Mouse (Mus musculus): Measurements from ENCODE around the gene Pgpep1l. TPM values are rescaled to one million over a fixed set of nuclear protein-coding genes. Genes with fewer than 3 reads are reported as not detected.

Pgpep1l gene
- polyA plus RNA-seq, 1 experiment, result not detected

- Histone ChIP-seq H3K36me3 (ENCODE audit: control insufficient read depth, insufficient read depth) (no peaks in the 10 kb centered on the region), H3K79me2 (ENCODE audit: control insufficient read depth, insufficient read depth) (no peaks in the 10 kb centered on the region), H3K27me3 (ENCODE audit: control insufficient read depth, insufficient read depth, insufficient read length) (no peaks in the 10 kb centered on the region), H3K4me3 (ENCODE audit: insufficient read depth, poor library complexity, severe bottlenecking) (no peak overlapping the region), H3K79me3 (ENCODE audit: low read depth) (no peaks in the 10 kb centered on the region), H3ac (ENCODE audit: control insufficient read depth, insufficient read length, low read depth) (no peak overlapping the region)
- TF ChIP-seq MYOD1 (IDR thresholded peaks at IDR 0.05; ENCODE audit: control insufficient read depth, insufficient read length, low read depth) (no peak), USF1 (IDR thresholded peaks at IDR 0.05; ENCODE audit: low read depth) (no peak)
Measured at GRCm38 (mm10) chr7:68265391-68265790, 1.4 kb upstream of the Pgpep1l start.

- Histone ChIP-seq H3ac (ENCODE audit: control insufficient read depth, insufficient read length, low read depth) (no peak overlapping the region), H3K36me3 (ENCODE audit: control insufficient read depth, insufficient read depth) (no peaks in the 10 kb centered on the region), H3K79me3 (ENCODE audit: low read depth) (no peaks in the 10 kb centered on the region), H3K79me2 (ENCODE audit: control insufficient read depth, insufficient read depth) (no peaks in the 10 kb centered on the region), H3K27me3 (ENCODE audit: control insufficient read depth, insufficient read depth, insufficient read length) (no peaks in the 10 kb centered on the region), H3K4me3 (ENCODE audit: insufficient read depth, poor library complexity, severe bottlenecking) (no peak overlapping the region)
- TF ChIP-seq CEBPB (IDR thresholded peaks at IDR 0.05; ENCODE audit: low read depth) (no peak), MAX (IDR thresholded peaks at IDR 0.05) (no peak), MYOD1 (IDR thresholded peaks at IDR 0.05; ENCODE audit: control insufficient read depth, insufficient read length, low read depth) (no peak), CTCF (IDR thresholded peaks at IDR 0.05; ENCODE audit: control insufficient read depth, insufficient read depth, insufficient read length) (no peak), USF1 (IDR thresholded peaks at IDR 0.05; ENCODE audit: low read depth) (no peak), FOSL1 (IDR thresholded peaks at IDR 0.05; ENCODE audit: insufficient read depth, low read length, poor library complexity, severe bottlenecking) (no peak)
Measured at GRCm38 (mm10) chr7:68264531-68264930, 498 bp upstream of the Pgpep1l start.

GRCm38 (mm10) chr7:68263346-68264027 is 546 bp downstream of the Pgpep1l start:
- Histone ChIP-seq H3K27me3 (ENCODE audit: control insufficient read depth, insufficient read depth, insufficient read length) (no peaks in the 10 kb centered on the region), H3K36me3 (ENCODE audit: control insufficient read depth, insufficient read depth) (no peaks in the 10 kb centered on the region), H3K79me2 (ENCODE audit: control insufficient read depth, insufficient read depth) (no peaks in the 10 kb centered on the region), H3K4me3 (ENCODE audit: insufficient read depth, poor library complexity, severe bottlenecking) (no peak overlapping the region), H3ac (ENCODE audit: control insufficient read depth, insufficient read length, low read depth) (no peak overlapping the region), H3K79me3 (ENCODE audit: low read depth) (no peaks in the 10 kb centered on the region)
- TF ChIP-seq MYOD1 (IDR thresholded peaks at IDR 0.05; ENCODE audit: control insufficient read depth, insufficient read length, low read depth) (peak; percentile 19), MAX (IDR thresholded peaks at IDR 0.05) (no peak), MYOG (IDR thresholded peaks at IDR 0.05; ENCODE audit: control insufficient read depth, extremely low read depth, insufficient read length) (no peak), USF1 (IDR thresholded peaks at IDR 0.05; ENCODE audit: low read depth) (no peak), CEBPB (IDR thresholded peaks at IDR 0.05; ENCODE audit: low read depth) (no peak)

- H3K36me3 ChIP-seq (ENCODE audit: control insufficient read depth, insufficient read depth), result no peaks in the 10 kb centered on the region
- H3K79me2 ChIP-seq (ENCODE audit: control insufficient read depth, insufficient read depth), result no peaks in the 10 kb centered on the region
- no peaks in the 10 kb centered on the region for H3K27me3 ChIP-seq (ENCODE audit: control insufficient read depth, insufficient read depth, insufficient read length)
- no peaks in the 10 kb centered on the region for H3K79me3 ChIP-seq (ENCODE audit: low read depth)
- H3K4me3 ChIP-seq (ENCODE audit: insufficient read depth, poor library complexity, severe bottlenecking), result no peak overlapping the region
- no peak for TF ChIP-seq FOSL1 (IDR thresholded peaks at IDR 0.05; ENCODE audit: insufficient read depth, low read length, poor library complexity, severe bottlenecking)
- no peak for TF ChIP-seq MYOD1 (IDR thresholded peaks at IDR 0.05; ENCODE audit: control insufficient read depth, insufficient read length, low read depth)
- TF ChIP-seq CTCF (IDR thresholded peaks at IDR 0.05; ENCODE audit: control insufficient read depth, insufficient read depth, insufficient read length), result no peak
- TF ChIP-seq CEBPB (IDR thresholded peaks at IDR 0.05; ENCODE audit: low read depth), result no peak
- no peak for TF ChIP-seq MYOG (IDR thresholded peaks at IDR 0.05; ENCODE audit: control insufficient read depth, extremely low read depth, insufficient read length)
- TF ChIP-seq MAX (IDR thresholded peaks at IDR 0.05), result no peak
- no peak for TF ChIP-seq USF1 (IDR thresholded peaks at IDR 0.05; ENCODE audit: low read depth)
- no peak overlapping the region for H3ac ChIP-seq (ENCODE audit: control insufficient read depth, insufficient read length, low read depth)
Measured at GRCm38 (mm10) chr7:68262612-68263200, 1.3 kb downstream of the Pgpep1l start.

- Histone ChIP-seq H3K79me2 (ENCODE audit: control insufficient read depth, insufficient read depth) (no peaks in the 10 kb centered on the region), H3K27me3 (ENCODE audit: control insufficient read depth, insufficient read depth, insufficient read length) (no peaks in the 10 kb centered on the region), H3K4me3 (ENCODE audit: insufficient read depth, poor library complexity, severe bottlenecking) (no peak overlapping the region), H3ac (ENCODE audit: control insufficient read depth, insufficient read length, low read depth) (no peak overlapping the region), H3K36me3 (ENCODE audit: control insufficient read depth, insufficient read depth) (no peaks in the 10 kb centered on the region), H3K79me3 (ENCODE audit: low read depth) (no peaks in the 10 kb centered on the region)
- TF ChIP-seq CTCF (IDR thresholded peaks at IDR 0.05; ENCODE audit: control insufficient read depth, insufficient read depth, insufficient read length), result no peak
- no peak for TF ChIP-seq MAX (IDR thresholded peaks at IDR 0.05)
- no peak for TF ChIP-seq CEBPB (IDR thresholded peaks at IDR 0.05; ENCODE audit: low read depth)
Measured at GRCm38 (mm10) chr7:68259523-68260081, 4.4 kb downstream of the Pgpep1l start.
